Mouse (Mus musculus) adrenal gland, adult 8-10 months (tissue): ENCODE results near the gene Ap2s1. TPM values are rescaled to one million over a fixed set of nuclear protein-coding genes. Genes with fewer than 3 reads are reported as not detected.
A peak's percentile ranks its signal among the peaks of the same experiment; 100 is the strongest.
"Not testable (repeated sequence)": the region's sequence is repeated elsewhere in the genome, so short reads cannot be mapped to it uniquely, and the experiment has no call there.

ENCODE experiments used
- DNase-seq: peaks from one replicate; pipeline ENCODE4 v3.0.0; 2022
- total RNA-seq, 4 experiments: library from RNA; stranded (reverse); gene quantifications; 2 replicates each; pipeline ENCODE4 v1.2.4; 2022

Gene Ap2s1
- total RNA-seq, result 100 to 1,000 TPM; 127 to 153 (median 133) TPM

- peak; percentile 97 for DNase-seq
These were observed at the start of gene Ap2s1 for GRCm38 (mm10) chr7:16738073-16738696. Gene Ap2s1, plus strand, starts transcription at chr7:16738410.

DNA sequence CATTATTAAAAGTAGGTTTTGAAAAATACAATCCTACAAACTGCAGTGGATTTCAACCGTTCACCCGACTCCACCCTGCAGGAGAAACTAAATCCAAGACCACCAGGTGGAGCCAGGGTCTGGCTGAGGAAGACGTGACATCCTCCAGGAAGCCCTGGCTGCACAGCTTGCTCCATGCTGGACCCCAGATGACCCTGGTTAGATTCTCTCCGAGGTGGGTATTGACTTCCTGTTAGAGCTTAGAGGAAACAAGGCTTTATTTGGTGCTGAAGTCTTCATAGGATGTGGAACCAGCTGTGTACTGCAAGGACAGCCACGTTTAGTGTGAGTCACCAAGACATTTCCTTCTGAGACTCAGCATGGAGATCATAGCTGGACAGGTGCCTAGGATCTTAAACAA is 49.0 kb upstream of the Ap2s1 start:
- no peak for DNase-seq

GRCm38 (mm10) chr7:16695025-16695424 is 43.2 kb upstream of the Ap2s1 start:
- DNase-seq, result peak; percentile 10

DNA sequence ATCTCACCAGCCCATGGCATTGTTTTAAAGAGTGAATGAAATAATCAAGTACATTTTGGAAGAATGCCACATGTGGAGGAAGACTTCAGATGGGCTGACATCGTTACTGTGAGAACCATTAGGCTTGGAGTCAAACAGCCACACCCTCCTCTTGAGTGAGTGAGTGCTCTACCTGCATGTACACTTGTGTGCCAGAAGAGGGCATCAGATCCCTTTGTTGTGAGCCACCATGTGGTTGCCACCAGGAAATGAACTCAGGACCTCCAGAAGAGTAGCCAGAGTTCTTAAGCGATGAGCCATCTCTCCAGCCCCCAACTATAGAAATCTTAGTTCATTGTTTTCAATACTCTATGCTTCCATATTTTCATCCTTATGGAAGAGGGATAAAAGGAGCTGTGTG is 39.2 kb upstream of the Ap2s1 start:
- no peak for DNase-seq

DNA sequence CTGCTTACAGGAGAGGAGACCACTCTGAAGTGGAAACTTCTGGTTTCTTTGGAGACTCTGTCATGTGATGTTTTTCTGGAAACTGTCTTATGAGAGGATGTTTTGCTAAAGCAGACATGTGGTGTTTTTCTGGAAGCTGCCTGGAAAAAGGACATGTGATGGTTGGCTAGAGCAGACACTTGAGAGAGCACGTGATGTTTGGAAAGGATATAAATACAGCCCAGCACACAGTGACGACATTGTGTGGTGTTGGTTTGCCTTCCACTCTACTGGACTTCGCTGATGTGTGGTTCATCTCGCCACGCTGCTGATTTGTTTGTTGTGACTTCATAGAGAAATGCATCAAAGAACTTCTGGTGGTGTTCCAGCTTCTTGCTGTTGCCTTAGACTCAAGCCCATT is 37.6 kb upstream of the Ap2s1 start:
- DNase-seq, result no peak

- no peak for DNase-seq
These were observed 31.8 kb upstream of the Ap2s1 start for GRCm38 (mm10) chr7:16706385-16706784.

DNA sequence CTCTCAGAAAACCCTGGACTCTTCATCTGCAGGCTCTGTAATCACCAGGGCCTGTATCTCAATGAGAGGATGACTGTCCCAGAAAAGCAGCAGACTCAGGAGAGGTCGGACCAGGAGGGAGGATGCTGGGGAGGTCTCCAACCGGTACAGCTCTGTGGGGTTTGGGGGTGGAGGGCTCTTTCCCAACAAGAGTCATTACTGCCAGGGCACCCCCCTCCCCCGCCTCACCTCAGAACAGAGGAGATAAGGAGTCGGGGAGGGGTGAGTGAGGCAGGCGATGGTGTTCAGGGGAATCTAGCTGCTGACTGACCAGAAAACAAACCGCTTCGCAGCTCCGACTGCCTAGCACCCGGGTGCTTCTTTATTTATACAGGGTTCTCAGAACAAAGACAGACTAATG is 30.0 kb upstream of the Ap2s1 start:
- DNase-seq, result no peak

GRCm38 (mm10) chr7:16710604-16711003 is 27.6 kb upstream of the Ap2s1 start:
- DNase-seq, result no peak

DNA sequence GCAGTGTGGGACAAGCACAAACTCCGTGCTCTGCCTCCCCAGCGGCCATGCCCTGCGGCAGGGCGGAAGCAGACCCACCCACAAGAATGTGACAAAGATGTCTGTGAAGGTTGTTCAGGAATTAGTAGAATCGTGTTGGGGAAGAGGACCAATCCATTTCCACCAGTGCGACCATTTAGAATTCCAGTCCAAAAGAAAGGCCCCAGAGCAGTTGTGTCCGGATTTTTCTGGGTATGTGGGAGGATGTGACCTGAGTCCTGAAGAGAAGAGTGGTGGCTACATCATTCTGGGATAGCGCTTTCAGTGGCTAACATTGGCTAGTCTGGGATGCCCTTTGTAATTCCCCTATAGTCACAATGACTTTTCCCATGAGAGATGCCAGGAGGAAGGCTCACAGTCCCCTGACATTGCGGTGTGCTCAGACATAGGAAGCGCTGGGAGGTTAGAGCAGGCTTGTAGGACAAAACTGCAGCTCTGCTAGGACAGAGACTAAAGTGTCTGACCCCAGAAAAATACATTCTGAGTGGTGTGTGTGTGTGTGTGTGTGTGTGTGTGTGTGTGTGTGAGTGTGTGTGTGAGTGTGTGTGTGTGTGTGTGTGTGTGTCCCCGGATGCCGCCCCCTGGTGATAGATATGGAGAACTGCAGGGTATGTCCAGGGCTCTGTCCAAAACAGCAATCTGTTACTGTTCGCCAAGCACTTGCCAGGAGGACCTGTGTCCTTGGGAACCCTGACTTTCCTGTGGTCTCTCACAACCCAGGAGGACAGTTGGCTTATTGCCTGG is 25.4 kb upstream of the Ap2s1 start:
- no peak for DNase-seq

DNA sequence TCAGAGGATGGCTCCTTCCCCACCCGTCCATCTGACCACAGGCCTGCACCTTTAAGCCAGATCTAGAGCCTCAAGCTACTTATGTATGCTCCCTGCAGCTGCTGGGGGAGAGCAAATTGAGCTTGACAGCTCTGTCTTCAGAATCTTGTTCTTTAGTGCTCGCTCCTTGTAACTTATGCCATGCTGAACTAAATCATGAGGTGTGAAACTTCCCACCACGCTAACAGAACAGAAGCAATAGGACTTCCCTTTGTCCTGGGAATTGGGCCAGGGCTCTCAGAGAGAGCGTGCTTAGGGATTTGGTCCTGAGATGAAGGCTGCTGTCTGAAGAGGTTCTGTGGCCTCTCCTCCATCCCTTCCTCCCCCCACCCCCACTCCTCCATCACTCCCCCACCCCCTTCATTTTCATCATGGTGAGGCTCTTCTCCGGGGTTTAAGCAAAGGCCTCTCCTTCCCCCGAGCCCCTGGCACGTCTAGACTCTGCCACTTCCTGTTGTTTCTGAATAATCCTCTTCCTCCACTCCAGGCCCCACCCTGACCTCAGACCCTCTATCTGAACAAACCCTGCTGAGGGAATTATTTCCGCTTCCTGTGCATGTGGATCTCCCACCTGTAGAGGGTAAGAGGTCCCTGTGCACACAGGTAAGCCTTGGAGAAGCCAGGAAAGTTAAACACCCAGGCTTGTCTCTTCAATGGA is 21.6 kb upstream of the Ap2s1 start:
- DNase-seq, result not testable (repeated sequence)

DNA sequence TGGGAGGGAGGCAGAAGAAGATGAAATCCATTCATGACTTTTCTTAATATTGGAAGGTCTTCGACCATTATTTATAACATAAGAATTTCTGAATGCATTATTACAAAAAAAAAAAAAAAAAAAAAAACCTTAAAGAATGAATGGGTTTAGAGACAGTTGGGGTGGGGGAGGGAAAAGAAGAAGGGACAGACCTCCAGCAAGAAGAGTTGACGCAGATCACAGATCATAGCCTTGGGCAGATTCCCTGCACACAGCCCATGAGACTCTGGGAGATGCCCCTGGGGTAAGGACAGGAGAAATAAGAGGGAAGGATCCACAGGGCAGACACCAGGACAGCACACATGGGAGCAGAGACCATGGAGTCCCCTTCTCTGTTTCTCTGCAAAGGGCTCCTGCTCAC is 16.6 kb upstream of the Ap2s1 start, which contains the start of gene Ceacam9:
TSS of gene Ceacam9 (plus strand) at position 301 of the 400 bp plus-strand sequence.
- DNase-seq, result no peak

DNA sequence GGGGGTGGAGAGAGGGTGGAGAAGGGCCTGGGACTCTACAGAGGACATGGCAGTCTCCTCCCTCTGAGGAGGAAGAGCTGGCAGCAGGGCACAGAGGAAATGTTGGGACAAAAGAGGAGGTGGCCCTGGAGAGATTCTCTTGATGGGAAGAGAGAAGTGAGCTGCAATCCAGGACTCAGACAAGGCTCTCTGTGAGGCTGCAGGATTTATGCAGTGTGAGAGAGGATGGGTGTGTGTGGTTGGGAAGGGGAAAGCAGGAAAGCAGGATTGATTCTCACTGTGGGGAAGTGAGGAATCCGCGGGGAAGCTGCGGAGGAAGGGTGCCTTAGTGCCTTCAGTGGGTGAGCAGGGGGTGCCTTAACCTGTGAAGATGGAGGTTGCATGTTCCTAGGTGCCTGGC is 15.7 kb upstream of the Ap2s1 start:
- DNase-seq, result not testable (repeated sequence)

GRCm38 (mm10) chr7:16728596-16729348 is 9.4 kb upstream of the Ap2s1 start:
- no peak for DNase-seq

DNA sequence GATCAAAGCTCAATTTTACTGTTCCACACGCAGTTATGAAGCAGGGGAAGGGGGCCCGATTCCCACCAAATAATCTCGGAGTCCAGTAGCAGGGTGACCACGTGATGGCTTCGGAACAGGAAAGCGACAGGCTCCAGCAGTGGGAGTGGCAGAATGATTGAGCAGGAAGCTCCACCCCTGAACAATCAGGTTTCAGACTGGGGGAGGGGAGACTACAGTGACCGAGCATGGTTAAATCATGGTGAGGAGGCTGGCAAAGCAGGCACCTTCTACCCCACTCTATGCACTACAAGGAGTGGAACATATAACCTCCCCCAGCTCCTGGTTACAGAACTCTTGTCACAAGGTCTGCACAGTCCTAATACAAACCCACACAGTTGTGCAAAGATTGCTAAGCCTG is 8.6 kb upstream of the Ap2s1 start:
- not testable (repeated sequence) for DNase-seq

DNA sequence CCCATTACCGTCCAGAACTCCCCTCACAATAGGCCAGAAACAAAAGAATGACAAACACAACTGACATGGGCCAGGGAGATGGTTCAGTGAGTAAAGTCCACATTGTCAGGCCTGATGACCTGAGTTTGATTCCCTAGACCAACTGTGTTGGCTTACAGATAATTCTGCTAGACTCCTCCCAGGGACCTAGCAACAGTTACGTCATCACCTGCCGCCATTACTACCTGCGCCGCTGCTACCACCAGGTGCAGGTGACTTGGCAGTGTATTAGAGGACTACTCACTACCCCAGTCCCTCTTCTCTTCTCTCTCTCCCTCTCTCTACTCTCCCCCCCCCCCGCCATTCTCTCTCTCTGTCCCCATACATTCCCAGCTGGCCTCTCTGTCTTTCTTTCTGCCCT is 7.4 kb upstream of the Ap2s1 start:
- DNase-seq, result no peak

DNA sequence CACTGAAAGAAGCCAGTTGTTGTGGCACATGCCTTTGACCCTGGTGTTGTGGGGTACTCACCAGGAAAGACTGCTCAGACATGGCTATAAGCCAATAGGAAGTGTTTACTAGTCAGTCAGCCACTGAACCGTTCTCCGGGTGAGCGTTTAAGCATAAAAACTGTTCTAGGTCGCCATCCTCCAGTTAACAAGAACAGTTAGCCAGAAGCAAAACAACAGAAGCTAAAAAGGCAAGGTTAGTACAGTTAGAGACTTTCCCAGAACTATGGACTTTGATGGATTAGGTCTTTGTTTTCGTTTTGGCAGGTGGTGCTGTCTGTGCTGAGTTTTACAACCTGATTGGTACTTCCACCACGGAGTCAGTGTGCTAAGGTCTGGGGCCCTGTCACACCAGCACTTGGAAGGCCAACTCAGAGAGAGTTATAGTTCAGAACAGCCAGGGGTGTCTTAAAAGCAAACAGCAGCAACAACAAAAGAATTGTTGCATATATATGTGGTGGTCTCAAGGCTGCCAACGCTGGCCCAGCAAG is 6.3 kb upstream of the Ap2s1 start:
- DNase-seq, result no peak

GRCm38 (mm10) chr7:16737606-16738072 is 571 bp upstream of the Ap2s1 start:
- no peak for DNase-seq

- DNase-seq, result no peak
These were observed 920 bp downstream of the Ap2s1 start for GRCm38 (mm10) chr7:16739056-16739604.

- DNase-seq, result no peak
These were observed 7.2 kb downstream of the Ap2s1 start for GRCm38 (mm10) chr7:16745373-16745772.

DNA sequence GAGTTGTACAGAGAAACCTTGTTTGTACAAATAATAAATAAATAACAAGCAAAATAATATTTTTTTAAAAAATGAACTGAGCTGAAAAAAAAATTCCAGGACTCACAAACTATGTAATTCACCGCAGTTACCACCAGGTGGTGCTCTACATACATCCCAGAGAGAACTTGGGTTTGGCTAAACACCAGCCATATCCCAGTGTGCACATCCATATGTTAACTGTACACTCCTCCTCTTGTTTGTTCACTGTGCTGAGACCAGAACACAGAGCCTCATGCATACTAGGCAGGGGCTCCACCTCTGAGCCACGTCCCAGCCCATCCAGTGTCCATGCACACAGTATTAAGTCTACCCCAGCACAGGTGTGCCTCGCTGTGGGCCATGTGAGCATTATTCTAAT is 7.9 kb downstream of the Ap2s1 start:
- no peak for DNase-seq

GRCm38 (mm10) chr7:16747656-16748055 is 9.4 kb downstream of the Ap2s1 start:
- no peak for DNase-seq

DNA sequence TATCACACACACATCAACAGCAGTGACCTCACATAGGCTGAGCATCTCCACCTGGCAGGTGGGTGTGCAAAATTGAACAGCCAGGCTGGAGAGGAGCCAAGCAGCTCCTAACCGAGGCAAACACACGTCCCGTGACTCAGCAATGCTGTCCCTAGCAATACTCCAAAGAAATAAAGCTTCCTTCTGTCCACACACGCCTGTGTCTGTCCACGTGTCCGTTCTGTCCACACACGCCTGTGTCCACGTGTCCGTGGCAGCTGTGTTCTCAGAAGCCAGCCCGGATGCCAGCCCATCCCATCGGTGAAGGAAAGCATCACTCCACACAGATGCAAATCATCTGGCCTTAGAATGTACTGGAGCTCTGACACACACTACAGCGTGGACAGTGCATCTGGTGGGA is 13.8 kb downstream of the Ap2s1 start:
- DNase-seq, result no peak
